Mouse (Mus musculus) ES-Bruce4 (cell line): ENCODE data around the gene Asb10.

ENCODE experiments used
- CTCF ChIP-seq: IDR thresholded peaks from one replicate; pipeline ENCODE4 v1.8.1; 2011; ENCODE audit warnings: low read depth, low read length
- POLR2A ChIP-seq: IDR thresholded peaks from one replicate; pipeline ENCODE4 v1.8.1; 2011; ENCODE audit warnings: low read length; ENCODE audit not compliant: insufficient read depth

DNA sequence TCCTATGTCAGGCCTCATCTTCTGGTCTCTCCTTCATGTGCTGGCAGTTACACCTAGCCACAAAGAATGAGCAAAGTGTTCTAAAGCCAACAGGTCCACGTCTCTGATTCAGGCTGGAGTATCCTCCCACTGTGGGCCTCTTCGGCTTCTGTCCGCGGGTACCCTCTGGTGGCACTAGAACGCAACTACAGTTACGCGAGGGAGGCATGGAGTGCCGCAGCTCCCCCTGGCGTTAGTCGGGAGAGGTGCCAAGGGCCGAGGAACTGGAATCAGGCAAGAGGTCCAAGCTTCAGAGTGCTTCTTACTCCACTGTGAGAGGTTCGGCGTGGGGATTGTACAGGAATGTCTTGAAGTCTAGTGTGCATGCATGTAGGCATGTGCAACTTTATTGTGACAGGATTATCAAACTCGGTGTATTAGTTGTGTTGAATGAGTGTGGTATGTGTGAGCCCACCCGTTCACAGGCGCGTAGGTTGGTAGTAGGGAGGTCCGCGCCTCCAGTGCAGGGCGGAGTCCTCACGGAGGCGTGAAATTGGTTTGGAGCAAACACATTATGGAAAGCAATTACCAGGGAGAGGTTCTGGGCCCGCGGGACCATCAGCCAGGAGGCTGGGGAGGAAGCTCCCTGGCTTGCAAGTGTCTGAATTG lies 10.6 kb downstream of the Asb10 start:
- TF ChIP-seq CTCF (peak; percentile 100), POLR2A (no peak)
